Mouse (Mus musculus): ENCODE data around the gene Samsn1. TPM values are rescaled to one million over a fixed set of nuclear protein-coding genes. Genes with fewer than 3 reads are reported as not detected.

The Samsn1 gene
- polyA plus RNA-seq, 1 experiment from 2014 or later = 2.2 TPM

DNA sequence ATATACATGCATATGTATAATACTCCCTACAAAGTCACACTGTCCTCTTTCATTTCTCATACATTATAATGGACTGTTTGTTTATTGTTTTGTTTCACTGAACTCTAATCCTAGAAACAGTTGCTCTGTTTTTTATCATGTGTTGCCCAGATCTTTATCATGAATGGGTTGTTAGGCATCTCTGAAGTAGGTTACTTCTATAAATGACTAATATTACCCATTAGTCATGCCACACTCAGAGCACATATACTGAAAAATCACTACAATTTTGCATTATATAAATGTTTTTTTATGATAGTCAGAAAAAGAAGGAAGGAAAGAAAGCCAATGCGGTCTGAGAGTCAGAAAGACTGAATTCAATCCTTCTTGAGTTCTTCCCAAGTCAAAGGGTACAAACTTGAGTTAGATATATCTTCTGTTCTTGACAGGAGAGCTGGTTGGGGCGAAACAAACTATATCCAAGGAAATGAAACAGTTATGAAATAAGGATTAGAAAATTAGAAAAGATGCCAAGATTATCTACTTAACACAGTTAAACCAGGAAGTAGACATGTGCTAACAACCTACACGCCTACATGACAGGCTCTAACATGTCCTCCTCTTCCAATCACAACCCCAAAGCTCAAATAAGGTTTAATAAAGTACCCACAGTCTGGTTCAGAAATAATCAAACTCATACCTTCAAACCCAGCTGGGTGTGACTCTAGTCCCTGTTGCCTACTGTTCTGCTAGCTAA, 122.0 kb downstream of the Samsn1 start:
- Histone ChIP-seq H3K4me2 (no peak overlapping the region), H3K9me3 (no peaks in the 10 kb centered on the region), H3K4me1 (no peaks in the 10 kb centered on the region), H3K4me3 (no peak overlapping the region), H3K27me3 (no peaks in the 10 kb centered on the region), H3K27ac (no peak overlapping the region), H3K9ac (no peak overlapping the region), H3K36me3 (no peaks in the 10 kb centered on the region)
- 84% methylated on average over 3 of the region's 3 CpGs for WGBS
- no peak for ATAC-seq (ENCODE audit: insufficient number of reproducible peaks, insufficient read depth, low FRiP score, low TSS enrichment, low read depth)

DNA sequence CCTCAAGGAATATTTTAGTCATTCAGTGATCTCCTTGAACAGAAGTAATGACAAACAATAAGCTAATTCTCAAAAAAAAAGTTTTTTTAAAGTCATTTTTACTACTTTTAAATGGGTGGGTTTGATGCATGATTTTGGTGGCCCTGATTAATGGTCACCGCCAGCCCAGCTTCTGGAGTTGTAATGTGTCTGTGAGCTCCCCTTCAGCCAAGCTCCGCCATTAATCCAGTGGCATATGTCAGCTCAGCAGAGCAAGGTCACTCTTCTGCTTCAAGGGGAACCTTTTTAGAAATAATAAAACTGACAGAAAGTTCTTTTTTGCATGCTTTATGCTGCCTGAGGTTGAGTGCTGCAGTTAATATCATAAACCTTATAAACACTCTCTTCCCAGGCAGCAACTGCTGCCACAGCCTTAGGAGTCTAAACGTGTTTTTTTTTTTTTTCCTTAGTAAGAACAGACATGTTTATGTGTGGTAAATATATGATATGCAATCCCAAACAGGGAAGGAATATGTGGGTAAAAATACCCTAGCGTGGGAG, 124.2 kb downstream of the Samsn1 start:
- 80% methylated on average over 4 of the region's 4 CpGs for WGBS
- Histone ChIP-seq H3K4me3 (no peak overlapping the region), H3K27me3 (no peaks in the 10 kb centered on the region), H3K4me1 (no peaks in the 10 kb centered on the region), H3K36me3 (no peaks in the 10 kb centered on the region), H3K9ac (no peak overlapping the region), H3K4me2 (no peak overlapping the region), H3K9me3 (no peaks in the 10 kb centered on the region), H3K27ac (no peak overlapping the region)
- no peak for ATAC-seq (ENCODE audit: insufficient number of reproducible peaks, insufficient read depth, low FRiP score, low TSS enrichment, low read depth)

DNA sequence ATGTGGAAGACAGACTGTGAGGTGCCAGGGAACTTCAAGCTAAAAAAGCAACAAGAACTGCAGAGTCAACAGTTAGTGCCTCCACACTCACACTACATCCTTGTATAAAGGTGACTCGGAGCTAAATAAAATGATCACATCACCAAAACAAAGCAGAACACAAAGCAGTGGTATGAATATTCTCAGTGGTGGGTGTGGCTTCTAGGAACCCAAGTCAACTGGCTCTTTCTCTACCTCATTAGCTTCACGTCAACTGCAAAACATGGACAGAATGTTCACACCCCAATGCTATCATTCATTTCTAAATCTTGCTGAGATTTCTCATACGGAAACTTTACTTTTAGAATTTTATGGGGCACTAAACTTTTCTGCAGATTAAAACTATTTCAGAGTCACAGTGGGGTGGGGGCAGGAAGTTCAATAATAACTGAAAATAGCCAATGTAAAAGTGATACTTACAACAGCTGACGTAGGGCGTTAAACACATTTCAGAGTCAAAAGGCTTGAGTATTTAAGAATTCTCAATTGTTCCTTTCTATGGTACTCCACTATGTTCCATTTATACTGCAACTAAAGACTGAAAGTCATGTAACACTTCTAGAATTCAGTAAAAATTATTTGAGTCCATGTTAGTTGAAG, 127.7 kb downstream of the Samsn1 start:
- WGBS = 86% methylated on average over 5 of the region's 5 CpGs
- Histone ChIP-seq H3K4me3 (no peak overlapping the region), H3K4me2 (no peak overlapping the region), H3K9me3 (no peaks in the 10 kb centered on the region), H3K9ac (no peak overlapping the region), H3K4me1 (no peaks in the 10 kb centered on the region), H3K27ac (no peak overlapping the region), H3K27me3 (no peaks in the 10 kb centered on the region), H3K36me3 (no peaks in the 10 kb centered on the region)
- ATAC-seq (ENCODE audit: insufficient number of reproducible peaks, insufficient read depth, low FRiP score, low TSS enrichment, low read depth) = no peak

DNA sequence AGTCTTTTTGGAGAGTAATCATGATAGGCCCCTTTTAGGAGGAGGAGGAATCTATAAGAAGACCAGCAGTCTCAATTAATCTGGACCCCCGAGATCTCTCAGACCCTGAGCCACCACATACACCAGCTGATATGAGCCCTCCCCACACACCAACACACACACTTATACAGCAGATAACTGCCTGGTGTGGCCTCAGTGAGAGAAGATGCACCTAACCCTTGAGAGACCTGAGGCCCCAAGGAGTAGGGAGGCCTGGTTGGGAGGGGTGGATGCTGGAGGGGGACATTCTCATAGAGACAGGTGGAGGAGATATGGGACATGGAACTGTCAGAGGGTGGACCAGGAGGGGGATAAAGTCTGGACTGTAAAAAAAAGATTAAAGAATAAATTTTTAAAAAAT, 128.6 kb downstream of the Samsn1 start:
- Histone ChIP-seq H3K27me3 (no peaks in the 10 kb centered on the region), H3K27ac (no peak overlapping the region), H3K9ac (no peak overlapping the region), H3K36me3 (no peaks in the 10 kb centered on the region), H3K4me2 (no peak overlapping the region), H3K4me3 (no peak overlapping the region), H3K4me1 (no peaks in the 10 kb centered on the region), H3K9me3 (no peaks in the 10 kb centered on the region)
- ATAC-seq (ENCODE audit: insufficient number of reproducible peaks, insufficient read depth, low FRiP score, low TSS enrichment, low read depth) = no peak
- WGBS = 86% methylated on average over 1 of the region's 1 CpGs

DNA sequence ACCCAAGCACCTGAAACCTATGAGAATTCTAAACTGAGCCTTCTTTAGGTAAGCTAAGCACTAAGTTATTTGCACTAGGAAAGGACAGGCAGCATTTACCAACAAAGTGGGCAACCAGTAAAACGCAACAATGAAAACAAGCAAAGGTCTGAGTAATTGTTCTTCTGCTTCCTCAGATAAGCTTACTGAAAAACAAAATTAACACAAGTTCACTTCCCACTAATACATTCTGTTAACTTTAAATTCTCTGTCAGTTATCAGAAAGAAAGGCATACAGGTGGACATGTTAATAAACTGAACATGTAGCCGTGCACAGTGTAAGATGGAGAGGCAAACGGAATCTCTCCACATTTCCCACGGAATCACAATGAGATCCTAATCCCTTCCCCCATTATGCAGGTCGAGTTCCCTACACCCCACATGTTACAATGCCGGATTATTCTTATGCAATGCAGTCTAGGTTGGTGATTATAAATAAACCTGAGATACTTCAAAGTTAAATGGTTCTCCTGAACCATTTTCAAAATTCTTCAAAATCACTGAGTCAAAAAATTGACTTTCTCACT, 132.9 kb downstream of the Samsn1 start:
- Histone ChIP-seq H3K4me3 (no peak overlapping the region), H3K27me3 (no peaks in the 10 kb centered on the region), H3K36me3 (no peaks in the 10 kb centered on the region), H3K27ac (no peak overlapping the region), H3K4me2 (no peak overlapping the region), H3K4me1 (no peaks in the 10 kb centered on the region), H3K9me3 (no peaks in the 10 kb centered on the region), H3K9ac (no peak overlapping the region)
- WGBS = 63% methylated on average over 6 of the region's 6 CpGs
- no peak for ATAC-seq (ENCODE audit: insufficient number of reproducible peaks, insufficient read depth, low FRiP score, low TSS enrichment, low read depth)

DNA sequence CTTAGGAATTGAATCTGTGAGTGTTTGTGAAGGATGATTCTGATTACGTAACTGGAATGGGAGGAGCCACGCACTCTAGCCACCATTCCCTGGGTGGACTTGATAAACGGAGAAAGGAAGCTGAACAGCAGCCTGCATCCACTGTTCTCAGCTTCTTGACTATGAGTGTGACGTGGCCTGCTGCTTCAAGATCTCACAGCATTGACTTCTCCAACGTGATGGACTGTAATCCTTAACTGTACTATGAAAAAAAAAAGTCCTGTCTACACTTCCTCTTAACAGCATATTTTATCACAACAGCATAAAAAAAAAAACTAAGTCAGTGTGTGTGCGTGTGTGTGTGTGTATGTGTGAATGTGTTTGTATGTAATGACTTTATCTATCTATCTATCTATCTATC, 134.9 kb downstream of the Samsn1 start:
- Histone ChIP-seq H3K4me3 (no peak overlapping the region), H3K9me3 (no peaks in the 10 kb centered on the region), H3K27ac (no peak overlapping the region), H3K27me3 (no peaks in the 10 kb centered on the region), H3K9ac (no peak overlapping the region), H3K4me1 (no peaks in the 10 kb centered on the region), H3K4me2 (no peak overlapping the region), H3K36me3 (no peaks in the 10 kb centered on the region)
- ATAC-seq (ENCODE audit: insufficient number of reproducible peaks, insufficient read depth, low FRiP score, low TSS enrichment, low read depth) = no peak
- WGBS = 72% methylated on average over 6 of the region's 6 CpGs

DNA sequence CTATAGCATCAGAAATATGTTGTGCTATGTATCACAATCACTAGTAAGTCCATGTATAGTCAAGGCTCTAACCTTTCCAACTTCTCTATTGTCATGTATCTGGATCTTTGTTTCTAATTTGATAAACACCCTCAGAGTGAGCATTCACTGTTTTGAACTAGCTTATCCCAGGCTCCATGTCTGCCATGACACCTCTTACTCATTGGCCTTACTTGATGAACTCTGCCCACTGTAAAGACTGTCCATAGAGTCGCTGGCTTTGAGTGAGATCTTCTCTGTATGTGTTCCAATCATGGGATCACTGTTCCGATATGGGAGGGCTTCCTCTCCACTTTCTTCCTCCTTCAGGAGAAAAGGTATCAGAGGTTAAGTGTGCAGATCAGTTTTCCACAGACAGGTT, 143.2 kb downstream of the Samsn1 start:
- 0 out of 2 replicates have a peak, but pooled peaks cover 5% of the 10 kb centered on the region for H3K4me1 ChIP-seq
- ATAC-seq (ENCODE audit: insufficient number of reproducible peaks, insufficient read depth, low FRiP score, low TSS enrichment, low read depth) = no peak
- no peaks in the 10 kb centered on the region for H3K9me3 ChIP-seq
- no peak overlapping the region for H3K9ac ChIP-seq
- H3K27ac ChIP-seq = no peak overlapping the region
- H3K27me3 ChIP-seq = no peaks in the 10 kb centered on the region
- WGBS = 77% methylated on average over 2 of the region's 2 CpGs
- H3K36me3 ChIP-seq = no peaks in the 10 kb centered on the region
- no peak overlapping the region for H3K4me3 ChIP-seq
- H3K4me2 ChIP-seq = no peak overlapping the region

DNA sequence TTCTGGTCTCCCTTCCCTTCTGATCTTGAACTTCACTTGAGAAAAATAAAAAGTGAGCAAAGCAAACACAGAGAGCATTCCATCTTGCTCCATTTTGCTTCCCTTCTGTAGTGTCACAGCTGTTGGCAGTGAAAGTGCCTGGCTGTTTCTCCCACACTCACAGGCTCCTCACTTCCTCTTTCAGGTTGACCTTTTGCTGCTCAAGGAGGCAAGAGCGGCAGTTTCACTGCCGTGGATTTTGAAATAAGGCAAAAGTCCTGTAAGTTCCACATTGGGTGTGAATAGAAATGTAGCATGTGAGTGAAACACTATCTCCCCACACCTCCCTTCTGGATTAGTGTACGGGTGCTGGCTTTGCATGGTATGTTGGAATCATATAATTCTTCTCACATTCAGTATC, 144.9 kb downstream of the Samsn1 start:
- no peak for ATAC-seq (ENCODE audit: insufficient number of reproducible peaks, insufficient read depth, low FRiP score, low TSS enrichment, low read depth)
- no peaks in the 10 kb centered on the region for H3K9me3 ChIP-seq
- 30% methylated on average over 3 of the region's 3 CpGs for WGBS
- H3K9ac ChIP-seq = no peak overlapping the region
- no peak overlapping the region for H3K4me3 ChIP-seq
- H3K4me2 ChIP-seq = no peak overlapping the region
- no peaks in the 10 kb centered on the region for H3K27me3 ChIP-seq
- 0 out of 2 replicates have a peak, but pooled peaks cover 5% of the 10 kb centered on the region for H3K4me1 ChIP-seq
- no peaks in the 10 kb centered on the region for H3K36me3 ChIP-seq
- no peak overlapping the region for H3K27ac ChIP-seq

DNA sequence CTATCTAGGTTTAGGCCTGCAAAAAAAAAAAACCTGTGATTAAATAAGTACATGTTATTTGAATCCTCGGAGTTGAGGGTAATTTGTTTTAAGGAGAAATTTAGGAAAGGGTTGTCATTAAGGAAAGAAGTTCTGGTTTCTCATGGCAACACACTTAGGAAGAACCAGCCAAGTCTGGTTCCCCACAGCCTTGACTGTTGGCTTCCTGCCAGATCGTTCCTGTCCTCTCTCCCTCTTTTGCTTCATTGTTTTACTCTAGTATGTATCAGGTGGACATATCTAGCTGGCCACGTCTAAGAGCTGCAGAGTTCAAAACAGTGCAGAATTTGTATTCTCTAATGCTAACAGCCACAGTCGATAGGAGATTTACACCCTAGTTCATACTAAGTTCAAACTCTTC, 146.2 kb downstream of the Samsn1 start:
- no peak overlapping the region for H3K9ac ChIP-seq
- H3K4me3 ChIP-seq = no peak overlapping the region
- no peaks in the 10 kb centered on the region for H3K9me3 ChIP-seq
- H3K27ac ChIP-seq = no peak overlapping the region
- no peaks in the 10 kb centered on the region for H3K36me3 ChIP-seq
- 60% methylated on average over 4 of the region's 4 CpGs for WGBS
- H3K4me1 ChIP-seq = 0 out of 2 replicates have a peak, but pooled peaks cover 5% of the 10 kb centered on the region
- ATAC-seq (ENCODE audit: insufficient number of reproducible peaks, insufficient read depth, low FRiP score, low TSS enrichment, low read depth) = no peak
- H3K4me2 ChIP-seq = no peak overlapping the region
- no peaks in the 10 kb centered on the region for H3K27me3 ChIP-seq

DNA sequence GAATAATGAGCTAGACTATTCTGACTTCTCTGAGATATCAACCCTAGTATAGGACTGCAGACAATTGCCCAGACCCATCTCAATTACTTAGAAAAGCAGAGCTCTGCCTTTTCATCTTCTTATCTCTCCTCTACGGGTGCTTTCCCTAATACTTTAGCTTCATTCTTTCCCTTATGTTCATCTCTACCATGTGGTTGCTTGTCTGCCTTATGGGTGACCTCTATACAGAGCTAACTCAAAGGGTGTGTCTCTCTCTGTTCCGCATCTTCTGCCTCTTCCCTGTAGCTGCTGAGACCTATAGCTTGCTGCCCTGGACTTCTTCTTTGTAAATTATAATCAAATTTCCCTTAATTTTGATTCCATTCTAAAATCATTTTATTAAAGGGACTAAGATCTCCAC, 147.6 kb downstream of the Samsn1 start:
- Histone ChIP-seq H3K36me3 (no peaks in the 10 kb centered on the region), H3K4me3 (no peak overlapping the region), H3K4me1 (0 out of 2 replicates have a peak, but pooled peaks cover 5% of the 10 kb centered on the region), H3K4me2 (no peak overlapping the region), H3K27ac (no peak overlapping the region), H3K27me3 (no peaks in the 10 kb centered on the region), H3K9me3 (no peaks in the 10 kb centered on the region), H3K9ac (no peak overlapping the region)
- no peak for ATAC-seq (ENCODE audit: insufficient number of reproducible peaks, insufficient read depth, low FRiP score, low TSS enrichment, low read depth)
- 86% methylated on average over 2 of the region's 2 CpGs for WGBS

DNA sequence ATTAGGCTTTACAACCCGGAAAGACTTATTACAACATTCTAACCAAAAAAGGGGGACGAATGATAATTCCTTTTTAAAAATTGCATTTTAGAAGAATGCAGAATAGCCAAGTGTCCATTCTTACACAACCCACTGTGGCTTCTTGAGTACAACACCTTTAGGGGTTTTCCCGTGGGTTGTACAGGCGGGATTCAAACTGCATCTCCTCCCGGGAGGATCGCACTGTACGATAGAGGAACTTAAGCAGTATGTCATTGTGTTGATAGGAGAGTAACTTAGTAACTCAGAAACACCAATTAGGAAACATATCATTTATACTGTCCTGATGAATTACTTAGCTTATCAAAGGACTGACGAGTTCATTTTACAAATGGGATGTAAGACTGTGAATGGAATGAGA, 149.8 kb downstream of the Samsn1 start:
- no peaks in the 10 kb centered on the region for H3K36me3 ChIP-seq
- no peaks in the 10 kb centered on the region for H3K9me3 ChIP-seq
- H3K4me1 ChIP-seq = 0 out of 2 replicates have a peak, but pooled peaks cover 4% of the 10 kb centered on the region
- no peak overlapping the region for H3K9ac ChIP-seq
- 83% methylated on average over 8 of the region's 8 CpGs for whole genome bisulfite sequencing
- no peak overlapping the region for H3K4me3 ChIP-seq
- H3K27ac ChIP-seq = no peak overlapping the region
- no peak overlapping the region for H3K4me2 ChIP-seq
- no peak for ATAC-seq (ENCODE audit: insufficient number of reproducible peaks, insufficient read depth, low FRiP score, low TSS enrichment, low read depth)
- no peaks in the 10 kb centered on the region for H3K27me3 ChIP-seq

DNA sequence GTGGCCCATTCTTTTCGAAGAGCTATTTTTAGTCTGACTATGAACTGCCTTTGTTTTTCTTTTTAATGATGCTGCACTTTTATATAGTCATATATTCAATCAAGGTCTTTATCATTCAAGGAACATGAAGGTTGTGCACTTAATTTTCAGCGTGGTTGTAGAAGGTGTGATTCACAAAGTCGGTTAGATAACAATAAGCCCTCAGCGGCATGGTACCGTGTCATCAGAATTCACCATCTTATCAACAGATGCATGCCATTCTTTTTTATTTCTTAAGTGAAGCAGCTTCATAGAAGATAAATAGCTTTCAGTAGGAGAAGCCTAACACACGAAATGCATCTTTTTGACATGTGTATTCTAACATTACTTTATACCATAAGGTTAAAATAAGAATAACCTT, 154.7 kb downstream of the Samsn1 start:
- H3K36me3 ChIP-seq = no peaks in the 10 kb centered on the region
- no peaks in the 10 kb centered on the region for H3K27me3 ChIP-seq
- WGBS = 89% methylated on average over 6 of the region's 6 CpGs
- H3K4me2 ChIP-seq = no peak overlapping the region
- H3K4me1 ChIP-seq = no peaks in the 10 kb centered on the region
- H3K9me3 ChIP-seq = no peaks in the 10 kb centered on the region
- no peak for ATAC-seq (ENCODE audit: insufficient number of reproducible peaks, insufficient read depth, low FRiP score, low TSS enrichment, low read depth)
- no peak overlapping the region for H3K9ac ChIP-seq
- H3K4me3 ChIP-seq = no peak overlapping the region
- no peak overlapping the region for H3K27ac ChIP-seq
